Comparison of ENCODE assay signal across 10 mouse cellular contexts in genomic region chr16:45223648-45224388, GRCm38 (mm10). TPM values are rescaled to one million over a fixed set of nuclear protein-coding genes. Genes with fewer than 3 reads are reported as not detected.
DNase-seq lines count a peak whose midpoint lies in the region; ATAC-seq lines count a peak whose summit lies in the region.
"Had no signal": no experiment of that assay in that cellular context is flagged by ENCODE, and none has a peak within 500 bp of the region (broad histone marks: within the 10 kb centered on the region; RNA-seq: fewer than 3 reads in every experiment).

TSS of gene Btla (plus strand) at chr16:45224315.

- intact Hi-C loops in left cerebral cortex, postnatal 4 days (cut with DNase I) = no loop called here

- peak; percentile 77 for ATAC-seq in common myeloid progenitor, adult 5-6 weeks (replicated peaks; ENCODE audit: low read depth, poor library complexity, severe bottlenecking)
- no peak for ATAC-seq in cerebellum, adult (ENCODE audit: insufficient number of reproducible peaks, low FRiP score, low TSS enrichment)

- DNase-seq in embryo, embryonic 11 days = peak; percentile 4
- DNase-seq in embryo, embryonic 10 days (ENCODE audit: low spot score) = no peak
- DNase-seq in CD4-positive helper T cell, adult 2 months (ENCODE audit: low read depth, low spot score) = peak; percentile 88
- DNase-seq in spleen, postnatal 14 days (ENCODE audit: low spot score in 2 of 2) = peak; percentile 19 to 20
- no peak for DNase-seq in left cerebral cortex, postnatal 4 days
- DNase-seq in adrenal gland, postnatal 25 days = no peak
- DNase-seq: gastrocnemius, postnatal 36 days; heart, postnatal 14 days had no signal

RNA-seq across cellular contexts. Expression of gene Btla, which starts in this region (rescaled TPM):
- total RNA-seq in common myeloid progenitor, adult 5-6 weeks (2017) = 2.1 and 5.8 TPM in 2 replicates
- under 1 TPM; 0.18 to 0.78 TPM for total RNA-seq in left cerebral cortex, postnatal 4 days (2021)
- total RNA-seq in adrenal gland, postnatal 25 days (2021) = 0.33 TPM in 1 of 2 replicates, not detected in the other

Comparison
In these comparisons a context has a peak if more than half of its experiments do, and no peak if none do; other contexts are left out.
1. DNase-seq: peak in embryo, embryonic 11 days (single experiment), CD4-positive helper T cell, adult 2 months (single experiment) and spleen, postnatal 14 days (2 of 2); none in embryo, embryonic 10 days (single experiment), left cerebral cortex, postnatal 4 days (single experiment) and adrenal gland, postnatal 25 days (single experiment).